Mouse (Mus musculus): Measurements from ENCODE around the gene Nanos1. TPM values are rescaled to one million over a fixed set of nuclear protein-coding genes. Genes with fewer than 3 reads are reported as not detected.
A peak's percentile ranks its signal among the peaks of the same experiment; 100 is the strongest.

Gene Nanos1
- polyA plus RNA-seq, 1 experiment from 2014 or later = 0.64 TPM

DNA sequence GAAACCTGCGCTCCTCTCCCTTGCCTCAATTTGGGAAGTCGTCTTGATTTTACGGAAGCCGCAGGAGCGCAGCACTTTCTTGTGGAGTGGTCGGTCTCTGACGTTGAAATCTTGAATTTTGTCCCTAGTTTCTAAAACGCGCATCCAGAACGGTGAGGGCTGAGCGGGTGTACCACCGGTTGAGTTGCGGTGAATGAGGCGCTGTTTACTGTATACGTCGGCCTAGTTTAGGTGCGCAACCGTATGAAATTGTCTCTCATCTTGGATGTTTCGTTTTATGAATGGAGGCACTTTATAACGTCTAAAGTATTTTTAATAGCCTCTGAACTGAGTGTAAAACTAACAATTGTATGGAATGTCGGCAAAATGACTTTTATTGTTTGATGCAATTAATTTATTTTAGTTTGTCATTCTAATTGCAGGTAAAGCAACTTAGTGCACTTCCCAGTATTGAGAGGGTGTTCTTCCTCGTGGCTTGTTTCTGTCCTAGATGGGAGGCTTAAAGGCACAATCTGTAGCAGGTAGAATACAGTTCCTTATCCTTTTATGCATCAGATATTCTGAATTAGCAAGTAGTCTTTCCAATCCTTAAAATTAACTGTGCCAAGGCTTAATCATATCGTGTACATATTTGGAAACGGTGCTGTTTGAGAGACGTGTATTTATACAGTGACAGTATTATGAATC, 1.5 kb downstream of the Nanos1 start:
- peaks cover 5% of the 10 kb centered on the region; the same call in 1 of the 2 replicates for H3K4me1 ChIP-seq (ENCODE audit: insufficient read depth, low read depth, low read length)
- peak overlapping the region; percentile 73 for H3K4me3 ChIP-seq (ENCODE audit: low read depth, low read length)
- 0 out of 2 replicates have a peak overlapping the region, but pooled peaks have one; percentile 9 for H3K9ac ChIP-seq (replicated peaks; ENCODE audit: low read depth)
- H3K4me2 ChIP-seq (replicated peaks; ENCODE audit: low read depth, low read length) = peak overlapping the region; percentile 100
- H3K27ac ChIP-seq (ENCODE audit: low read length) = no peak overlapping the region
- DNase-seq (ENCODE audit: low spot score) = peak; percentile 6
- ATAC-seq = no peak
- no peaks in the 10 kb centered on the region for H3K9me3 ChIP-seq (ENCODE audit: low read length)
- H3K27me3 ChIP-seq (replicated peaks; ENCODE audit: insufficient read depth, low read length) = no peaks in the 10 kb centered on the region
- 4% methylated on average over 25 of the region's 25 CpGs for WGBS
- TF ChIP-seq EP300 (IDR thresholded peaks at IDR 0.05) (no peak), CTCF (IDR thresholded peaks at IDR 0.05) (no peak)
- peaks cover 9% of the 10 kb centered on the region; the same call in 1 of the 2 replicates for H3K36me3 ChIP-seq (ENCODE audit: insufficient read depth, low read length)

DNA sequence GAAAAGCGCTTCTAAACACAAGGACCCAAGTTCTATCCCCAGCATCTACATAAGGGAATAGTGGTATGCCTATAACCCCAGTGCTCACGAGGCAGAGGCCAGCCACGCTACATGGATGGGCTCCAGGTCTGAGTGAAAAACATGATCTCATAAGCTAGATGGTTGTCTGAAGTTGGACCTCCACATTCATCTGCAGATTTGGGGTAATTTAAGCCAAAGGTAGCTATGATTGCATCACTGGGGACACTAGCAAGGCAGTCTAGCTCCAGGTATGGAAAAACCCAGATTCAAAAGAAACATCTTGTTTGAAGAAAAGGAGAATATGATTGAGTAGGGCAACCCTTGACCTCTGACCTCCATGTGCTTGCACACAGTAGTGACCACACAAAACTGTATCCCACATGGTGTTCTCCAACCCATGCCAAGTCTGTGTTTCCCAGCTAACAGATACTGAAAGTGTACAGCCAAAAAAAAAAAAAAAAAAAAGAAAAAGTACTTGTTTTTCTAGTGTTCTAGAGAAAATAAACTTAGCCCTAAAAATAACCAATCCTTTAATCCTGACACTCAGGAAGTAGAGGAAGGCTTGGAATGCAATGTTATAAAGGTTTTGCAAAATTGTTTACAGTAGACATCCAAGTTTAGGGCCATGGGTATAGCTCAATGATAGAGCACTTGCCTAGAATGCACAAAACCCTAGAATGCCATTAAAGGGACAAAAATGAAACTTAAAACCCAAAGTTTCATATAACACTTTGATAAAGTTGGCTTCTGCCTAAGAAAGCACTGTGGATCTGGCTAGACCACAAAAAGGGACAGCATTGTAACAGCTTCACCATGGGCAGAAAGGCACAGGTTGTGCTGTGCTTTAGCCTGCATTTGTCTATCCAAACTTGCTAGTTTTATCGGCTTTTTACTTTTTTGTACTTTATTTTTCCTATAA, 3.4 kb downstream of the Nanos1 start:
- Histone ChIP-seq H3K27me3 (replicated peaks; ENCODE audit: insufficient read depth, low read length) (no peaks in the 10 kb centered on the region), H3K4me2 (replicated peaks; ENCODE audit: low read depth, low read length) (no peak overlapping the region), H3K4me1 (ENCODE audit: insufficient read depth, low read depth, low read length) (peaks cover 5% of the 10 kb centered on the region; the same call in 1 of the 2 replicates), H3K9me3 (ENCODE audit: low read length) (no peaks in the 10 kb centered on the region), H3K9ac (replicated peaks; ENCODE audit: low read depth) (no peak overlapping the region), H3K36me3 (ENCODE audit: insufficient read depth, low read length) (peaks cover 28% of the 10 kb centered on the region), H3K4me3 (ENCODE audit: low read depth, low read length) (no peak overlapping the region), H3K27ac (ENCODE audit: low read length) (no peak overlapping the region)
- WGBS = 69% methylated on average over 4 of the region's 4 CpGs
- no peak for ATAC-seq
- DNase-seq (ENCODE audit: low spot score) = peak; percentile 9
- no peak for TF ChIP-seq CTCF (IDR thresholded peaks at IDR 0.05)
- TF ChIP-seq EP300 (IDR thresholded peaks at IDR 0.05) = no peak

DNA sequence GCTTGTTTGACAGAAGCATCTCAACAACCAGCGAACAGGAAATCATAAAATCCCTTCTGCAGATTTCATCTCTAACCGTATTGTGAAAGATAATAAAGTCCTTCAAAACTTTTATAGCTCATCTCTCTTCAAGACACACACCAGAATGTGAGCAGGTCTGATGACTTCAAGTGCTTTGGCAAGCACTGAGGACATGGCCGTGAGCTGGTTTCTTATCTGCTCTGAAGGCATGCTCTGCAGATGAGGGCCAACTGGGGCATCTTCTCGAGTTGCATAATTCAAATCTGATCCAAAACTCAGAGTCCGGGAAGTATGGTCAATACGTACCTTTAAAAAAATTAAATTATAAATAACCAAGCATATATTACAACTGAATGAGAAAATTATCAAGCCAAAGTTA, 17.6 kb downstream of the Nanos1 start:
- Histone ChIP-seq H3K27me3 (replicated peaks; ENCODE audit: insufficient read depth, low read length) (no peaks in the 10 kb centered on the region), H3K9ac (replicated peaks; ENCODE audit: low read depth) (no peak overlapping the region), H3K4me2 (replicated peaks; ENCODE audit: low read depth, low read length) (no peak overlapping the region), H3K4me3 (ENCODE audit: low read depth, low read length) (no peak overlapping the region), H3K4me1 (ENCODE audit: insufficient read depth, low read depth, low read length) (no peaks in the 10 kb centered on the region), H3K9me3 (ENCODE audit: low read length) (no peaks in the 10 kb centered on the region), H3K27ac (ENCODE audit: low read length) (no peak overlapping the region), H3K36me3 (ENCODE audit: insufficient read depth, low read length) (peaks cover 46% of the 10 kb centered on the region; the same call in 1 of the 2 replicates)
- ATAC-seq = no peak
- 87% methylated on average over 6 of the region's 6 CpGs for WGBS
- no peak for TF ChIP-seq CTCF (IDR thresholded peaks at IDR 0.05)
- TF ChIP-seq EP300 (IDR thresholded peaks at IDR 0.05) = no peak
- DNase-seq (ENCODE audit: low spot score) = no peak

DNA sequence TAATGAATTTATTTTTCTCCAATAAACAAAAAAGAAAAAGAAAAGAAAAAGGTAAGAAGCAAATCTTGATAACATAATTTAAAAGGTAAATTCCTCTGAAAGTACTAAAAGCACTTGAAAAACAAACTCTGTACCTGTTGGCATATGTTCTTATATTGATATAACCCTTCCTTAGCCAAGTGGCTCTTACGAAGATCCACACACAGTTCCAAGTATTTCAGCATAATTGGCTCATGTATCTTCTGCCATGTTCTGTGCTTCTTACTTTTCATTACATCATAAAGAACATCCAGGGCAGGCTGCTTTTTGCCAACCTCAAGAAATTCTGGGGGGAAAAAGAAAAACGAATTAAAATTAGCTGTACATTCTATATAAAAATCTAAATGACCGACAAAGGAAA, 26.2 kb downstream of the Nanos1 start:
- Histone ChIP-seq H3K9me3 (ENCODE audit: low read length) (no peaks in the 10 kb centered on the region), H3K4me1 (ENCODE audit: insufficient read depth, low read depth, low read length) (0 out of 2 replicates have a peak, but pooled peaks cover 6% of the 10 kb centered on the region), H3K9ac (replicated peaks; ENCODE audit: low read depth) (no peak overlapping the region), H3K4me2 (replicated peaks; ENCODE audit: low read depth, low read length) (no peak overlapping the region), H3K27ac (ENCODE audit: low read length) (no peak overlapping the region), H3K27me3 (replicated peaks; ENCODE audit: insufficient read depth, low read length) (no peaks in the 10 kb centered on the region), H3K36me3 (ENCODE audit: insufficient read depth, low read length) (peaks cover 23% of the 10 kb centered on the region; the same call in 1 of the 2 replicates), H3K4me3 (ENCODE audit: low read depth, low read length) (no peak overlapping the region)
- TF ChIP-seq EP300 (IDR thresholded peaks at IDR 0.05) (no peak), CTCF (IDR thresholded peaks at IDR 0.05) (no peak)
- no peak for ATAC-seq
- DNase-seq (ENCODE audit: low spot score) = no peak
- WGBS = 75% methylated on average over 3 of the region's 3 CpGs

DNA sequence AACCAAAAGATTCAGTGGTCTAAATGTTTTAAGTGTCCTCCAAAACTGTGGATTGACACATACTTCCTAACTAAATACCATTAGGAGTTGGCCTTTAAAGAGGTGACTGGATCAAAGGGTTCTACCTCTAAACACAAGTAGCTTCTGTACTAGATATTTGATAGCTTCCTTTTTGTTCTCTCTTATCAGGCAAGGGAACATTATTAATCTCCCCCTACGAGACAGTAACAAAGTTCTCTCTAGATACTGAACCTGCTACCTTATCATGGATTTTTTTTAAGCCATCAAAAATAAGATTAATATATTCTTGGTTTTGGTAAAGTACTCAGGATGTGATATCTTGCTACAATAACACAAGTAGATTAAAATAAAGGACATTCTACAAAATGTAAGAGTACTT, 28.9 kb downstream of the Nanos1 start:
- TF ChIP-seq CTCF (IDR thresholded peaks at IDR 0.05) (no peak), EP300 (IDR thresholded peaks at IDR 0.05) (no peak)
- ATAC-seq (no peak), DNase-seq (ENCODE audit: low spot score) (no peak)
- Histone ChIP-seq H3K4me3 (ENCODE audit: low read depth, low read length) (no peak overlapping the region), H3K9ac (replicated peaks; ENCODE audit: low read depth) (no peak overlapping the region), H3K27ac (ENCODE audit: low read length) (no peak overlapping the region), H3K27me3 (replicated peaks; ENCODE audit: insufficient read depth, low read length) (no peaks in the 10 kb centered on the region), H3K4me1 (ENCODE audit: insufficient read depth, low read depth, low read length) (0 out of 2 replicates have a peak, but pooled peaks cover 6% of the 10 kb centered on the region), H3K9me3 (ENCODE audit: low read length) (no peaks in the 10 kb centered on the region), H3K4me2 (replicated peaks; ENCODE audit: low read depth, low read length) (no peak overlapping the region), H3K36me3 (ENCODE audit: insufficient read depth, low read length) (peaks cover 9% of the 10 kb centered on the region; the same call in 1 of the 2 replicates)
- WGBS = 30% methylated on average over 1 of the region's 1 CpGs

All from lung, postnatal 0 days (tissue).